Mouse (Mus musculus): ENCODE results near the gene Olfr615.

DNA sequence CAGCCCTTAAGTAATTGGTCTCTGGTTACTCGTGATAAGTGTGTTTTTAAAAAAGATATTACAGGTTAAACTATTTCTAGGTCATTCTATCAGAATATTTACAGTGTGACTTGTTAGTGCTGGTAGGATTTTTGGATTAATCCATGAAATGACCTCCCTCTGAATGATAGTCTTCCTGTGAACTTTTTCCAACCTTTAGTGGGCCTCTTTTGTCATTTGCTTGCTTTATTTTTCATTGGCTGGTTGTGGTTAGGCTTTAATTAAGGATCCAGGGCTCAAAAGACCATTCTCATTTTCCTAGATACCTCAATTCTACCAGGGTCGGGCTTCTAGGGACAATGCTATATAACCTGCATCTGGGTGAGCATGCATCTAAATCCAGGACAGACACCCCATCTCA is 33.9 kb downstream of the Olfr615 start, which contains the start of gene Olfr618:
- TF ChIP-seq MAX (IDR thresholded peaks at IDR 0.05; ENCODE audit: low read length) (no peak), CTCF (conservative IDR thresholded peaks at IDR 0.05 in 1 of 2, IDR thresholded peaks at IDR 0.05 in 1 of 2; ENCODE audit: low read depth in 2 of 2, low read length in 2 of 2) (no peak), PAX5 (IDR thresholded peaks at IDR 0.05; ENCODE audit: low read length) (no peak), EP300 (IDR thresholded peaks at IDR 0.05; ENCODE audit: low read length) (no peak), NRF1 (IDR thresholded peaks at IDR 0.05; ENCODE audit: low read depth, low read length) (no peak), RCOR1 (conservative IDR thresholded peaks at IDR 0.05; ENCODE audit: low read depth, low read length) (no peak), ETS1 (conservative IDR thresholded peaks at IDR 0.05; ENCODE audit: low read depth, low read length) (no peak), ZMIZ1 (IDR thresholded peaks at IDR 0.05; ENCODE audit: low read depth, low read length) (no peak)
